ENCODE assay signal across 14 mouse cellular contexts in genomic region chr3:107296917-107297316, GRCm38 (mm10). TPM values are rescaled to one million over a fixed set of nuclear protein-coding genes. Genes with fewer than 3 reads are reported as not detected.
DNase-seq lines count a peak whose midpoint lies in the region; ATAC-seq and TF ChIP-seq lines count a peak whose summit lies in the region.
"Not testable (repeated sequence)": the region's sequence is repeated elsewhere in the genome, so short reads cannot be mapped to it uniquely, and the experiment has no call there.
"Had no signal": no experiment of that assay in that cellular context is flagged by ENCODE, and none has a peak within 500 bp of the region (broad histone marks: within the 10 kb centered on the region; RNA-seq: fewer than 3 reads in every experiment).

No protein-coding gene starts in this region.

- TF ChIP-seq EP300 in heart, adult 2 months (IDR thresholded peaks at IDR 0.05; ENCODE audit: insufficient read depth, low read depth, low read length) = not testable (repeated sequence)

- not testable (repeated sequence) for H3K4me2 ChIP-seq in midbrain, embryonic 11.5 days

- TF ChIP-seq POLR2A in heart, adult 2 months (IDR thresholded peaks at IDR 0.05; ENCODE audit: insufficient read depth, low read depth, low read length) = not testable (repeated sequence)

- POLR2A ChIA-PET in Patski (lab: Charles Lee) = not testable (repeated sequence)

- in situ Hi-C loops in Patski (cut with MboI; ENCODE audit: low pct_unique_long_range_greater_than_20kb) = not testable (repeated sequence)

- H3K27ac ChIP-seq in gastrocnemius, adult 2 months; heart, adult 2 months; layer of hippocampus, adult 2 months; left cerebral cortex, adult 2 months; midbrain, embryonic 11.5 days (ENCODE audit: low read depth, low read length): not testable (repeated sequence)

- intact Hi-C loops in gastrocnemius, adult 2 months (cut with DNase I); heart, adult 2 months (cut with DNase I); left cerebral cortex, adult 2 months (cut with DNase I): not testable (repeated sequence)

- not testable (repeated sequence) for DNase-seq in Patski (ENCODE audit: low read depth, low spot score); gastrocnemius, adult 2 months; heart, adult 2 months; layer of hippocampus, adult 2 months (ENCODE audit: low spot score in 2 of 2); left cerebral cortex, adult 2 months (ENCODE audit: extremely low spot score in 1 of 2, low spot score in 2 of 2)
- DNase-seq in heart, adult 11 months = peak; percentile 12
- peak; percentile 59 for DNase-seq in midbrain, embryonic 11.5 days (ENCODE audit: low spot score, missing footprints)

- CTCF ChIA-PET in Patski (lab: Charles Lee) = interaction anchor here (1.2 to 2.2 kb wide), 3 partner anchors 10 to 169 kb away, joined by 3 to 6 read pairs (median 3); no protein-coding TSS in a partner anchor

- not testable (repeated sequence) for H3K9ac ChIP-seq in heart, adult 2 months (ENCODE audit: low read depth, low read length); midbrain, embryonic 11.5 days (ENCODE audit: low read length)

- not testable (repeated sequence) for H3K4me1 ChIP-seq in heart, adult 2 months (ENCODE audit: control insufficient read depth, insufficient read depth, low read length); midbrain, embryonic 11.5 days (ENCODE audit: control insufficient read depth, insufficient read depth, low read length)

- H3K4me3 ChIP-seq in gastrocnemius, adult 2 months; heart, adult 2 months; layer of hippocampus, adult 2 months; left cerebral cortex, adult 2 months; midbrain, embryonic 11.5 days (ENCODE audit: low read depth, low read length): not testable (repeated sequence)

- H3K27me3 ChIP-seq in Patski; heart, adult 2 months (ENCODE audit: control insufficient read depth, insufficient read depth, low read length); midbrain, embryonic 11.5 days (ENCODE audit: control insufficient read depth, insufficient read depth, low read length): not testable (repeated sequence)

- 76% methylated on average over 4 of the region's 4 CpGs for WGBS in heart, adult 2 months
- 70% methylated on average over 4 of the region's 4 CpGs for WGBS in midbrain, embryonic 11.5 days

- not testable (repeated sequence) for H3K36me3 ChIP-seq in heart, adult 2 months (ENCODE audit: control insufficient read depth, insufficient read depth, low read length); midbrain, embryonic 11.5 days (ENCODE audit: control insufficient read depth, insufficient read depth, low read length)

- H3K9me3 ChIP-seq in midbrain, embryonic 11.5 days (ENCODE audit: control insufficient read depth, low read length) = not testable (repeated sequence)

- H3K79me2 ChIP-seq in heart, adult 2 months (replicated peaks; ENCODE audit: control insufficient read depth, insufficient read depth, low read length) = not testable (repeated sequence)

- not testable (repeated sequence) for ATAC-seq in Patski; midbrain, embryonic 11.5 days (ENCODE audit: low FRiP score)

- TF ChIP-seq CTCF in Patski (IDR thresholded peaks at IDR 0.05) = peak; percentile 57
- peak; percentile 19; the same call in 1 of the 2 replicates for TF ChIP-seq CTCF in gastrocnemius, adult 2 months (IDR thresholded peaks at IDR 0.05)
- TF ChIP-seq CTCF in heart, adult 2 months (IDR thresholded peaks at IDR 0.05) = 0 out of 2 replicates have a peak, but pooled peaks have one; percentile 19
- peak; percentile 54 for TF ChIP-seq CTCF in layer of hippocampus, adult 2 months (conservative IDR thresholded peaks at IDR 0.05)
- TF ChIP-seq CTCF in left cerebral cortex, adult 2 months (IDR thresholded peaks at IDR 0.05) = peak; percentile 29

RNA-seq across cellular contexts. Expression of gene Slc16a4, which starts 5.9 kb away (rescaled TPM):
- 2.6 TPM for polyA plus RNA-seq in Patski (2021)
- under 1 TPM in 1 of 2 experiments, not detected in 1; 0.17 TPM for total RNA-seq in gastrocnemius, adult 2 months (2021)
- total RNA-seq in heart, adult 2 months (2021) = under 1 TPM; 0.26 to 0.39 TPM
- polyA plus RNA-seq in heart, adult 2 months (2012; rRNA removed) = 0.12 and 0.79 TPM in 2 replicates
- total RNA-seq in layer of hippocampus, adult 2 months (2021) = 1 to 10 TPM; 1.2 to 1.4 TPM
- 1 to 10 TPM in 1 of 2 experiments, under 1 TPM in 1; 0.98 to 1.5 TPM for total RNA-seq in left cerebral cortex, adult 2 months (2021)
- polyA plus RNA-seq in midbrain, embryonic 11.5 days (2014; fragmentation: Nextera tagmentation; extraction: Ambion mirVana) = 1.8 and 2.2 TPM in 2 replicates
- polyA plus RNA-seq: G1E had no signal

RNA-seq across cellular contexts. Expression of gene Lamtor5, which starts 18.3 kb away (rescaled TPM):
- polyA plus RNA-seq in Patski (2021) = 137 TPM
- 10 to 100 TPM; 57.8 to 64.8 TPM for total RNA-seq in gastrocnemius, adult 2 months (2021)
- 10 to 100 TPM; 62.1 to 73.6 TPM for total RNA-seq in heart, adult 2 months (2021)
- polyA plus RNA-seq in heart, adult 2 months (2012; rRNA removed) = 93.0 and 118 TPM in 2 replicates
- total RNA-seq in layer of hippocampus, adult 2 months (2021) = 10 to 100 TPM; 61.4 to 65.2 TPM
- total RNA-seq in left cerebral cortex, adult 2 months (2021) = 10 to 100 TPM; 69.5 to 69.7 TPM
- polyA plus RNA-seq in midbrain, embryonic 11.5 days (2014; fragmentation: Nextera tagmentation; extraction: Ambion mirVana) = 195 and 198 TPM in 2 replicates

RNA-seq across cellular contexts. Expression of gene Rbm15, which starts 36.6 kb away (rescaled TPM):
- 11.1 TPM for polyA plus RNA-seq in Patski (2021)
- total RNA-seq in gastrocnemius, adult 2 months (2021) = 10 to 100 TPM; 22.3 TPM
- 10 to 100 TPM; 22.7 to 24.5 TPM for total RNA-seq in heart, adult 2 months (2021)
- polyA plus RNA-seq in heart, adult 2 months (2012; rRNA removed) = 3.6 and 7.0 TPM in 2 replicates
- total RNA-seq in layer of hippocampus, adult 2 months (2021) = 10 to 100 TPM; 26.8 to 30.1 TPM
- 10 to 100 TPM; 27.1 to 28.1 TPM for total RNA-seq in left cerebral cortex, adult 2 months (2021)
- polyA plus RNA-seq in midbrain, embryonic 11.5 days (2014; fragmentation: Nextera tagmentation; extraction: Ambion mirVana) = 19.9 and 20.6 TPM in 2 replicates

RNA-seq across cellular contexts. Expression of gene Prok1, which starts 57.4 kb away (rescaled TPM):
- polyA plus RNA-seq in Patski (2021) = not detected
- not detected for total RNA-seq in gastrocnemius, adult 2 months (2021)
- not detected for total RNA-seq in heart, adult 2 months (2021)
- polyA plus RNA-seq in heart, adult 2 months (2012; rRNA removed) = not detected in 2 replicates
- not detected for total RNA-seq in layer of hippocampus, adult 2 months (2021)
- not detected for total RNA-seq in left cerebral cortex, adult 2 months (2021)
- polyA plus RNA-seq in midbrain, embryonic 11.5 days (2014; fragmentation: Nextera tagmentation; extraction: Ambion mirVana) = 0.07 TPM in 1 of 2 replicates, not detected in the other
- total RNA-seq: CH12.LX, ES-E14, MEL had no signal
- polyA plus RNA-seq: adrenal gland, adult 2 months; C2C12; CD4-positive, CD25-positive, alpha-beta regulatory T cell, adult 4 months had no signal
